Mouse (Mus musculus): ENCODE data around the gene Rpl36-ps4.
"Not testable (repeated sequence)": the region's sequence is repeated elsewhere in the genome, so short reads cannot be mapped to it uniquely, and the experiment has no call there.

Gene Rpl36-ps4

DNA sequence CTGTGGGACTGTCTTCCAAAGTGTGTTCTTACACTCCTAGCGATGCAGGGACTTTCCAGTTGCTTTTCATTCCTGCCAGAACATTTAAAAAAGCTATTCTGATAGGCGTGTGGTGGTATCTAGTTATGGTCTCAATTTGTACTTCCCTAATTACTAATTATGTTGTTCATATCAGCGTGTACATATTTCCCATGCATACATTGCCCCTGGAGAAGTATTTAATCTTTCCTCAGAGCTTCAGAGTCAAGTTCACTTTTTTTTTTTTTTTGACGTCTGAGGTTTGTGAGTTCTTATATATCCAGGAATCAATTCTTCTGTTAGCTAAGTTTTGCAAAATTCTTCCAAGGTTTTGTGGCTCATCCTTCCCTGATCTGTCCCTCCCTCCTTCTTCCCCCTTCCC lies 15.4 kb downstream of the Rpl36-ps4 start:
- DNase-seq (ENCODE audit: low read depth in 2 of 2, low spot score in 2 of 2), result no peak

DNA sequence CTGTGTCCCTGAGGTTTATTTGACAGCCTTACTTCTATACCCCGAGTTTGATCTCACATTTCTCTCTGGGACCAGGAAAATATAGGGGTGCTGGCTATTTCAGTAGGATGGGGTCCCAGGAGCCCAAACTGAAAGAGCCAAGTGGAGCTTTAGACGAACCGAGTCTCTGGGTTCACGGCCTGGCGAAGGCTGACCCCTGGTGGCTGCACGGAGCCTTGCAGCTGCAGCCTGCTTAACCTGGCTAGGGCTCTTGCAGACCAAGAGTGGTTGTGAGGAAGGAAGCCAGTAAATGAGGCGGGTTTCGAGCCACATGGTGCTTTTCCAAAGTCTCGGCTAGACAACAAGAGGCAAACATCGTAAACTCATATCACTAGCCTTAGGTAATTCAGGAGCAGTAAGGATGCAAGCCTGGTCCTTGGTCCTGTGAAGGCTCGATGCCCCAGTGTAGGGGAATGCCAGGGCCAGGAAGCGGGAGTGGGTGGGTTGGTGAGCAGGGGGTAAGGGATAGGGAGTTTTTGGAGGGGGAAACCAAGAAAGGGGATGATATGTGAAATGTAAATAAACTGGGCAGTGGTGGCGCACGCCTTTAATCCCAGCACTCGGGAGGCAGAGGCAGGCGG lies 28.3 kb downstream of the Rpl36-ps4 start:
- DNase-seq (ENCODE audit: low read depth in 2 of 2, low spot score in 2 of 2), result peak; percentile 64 to 68

DNA sequence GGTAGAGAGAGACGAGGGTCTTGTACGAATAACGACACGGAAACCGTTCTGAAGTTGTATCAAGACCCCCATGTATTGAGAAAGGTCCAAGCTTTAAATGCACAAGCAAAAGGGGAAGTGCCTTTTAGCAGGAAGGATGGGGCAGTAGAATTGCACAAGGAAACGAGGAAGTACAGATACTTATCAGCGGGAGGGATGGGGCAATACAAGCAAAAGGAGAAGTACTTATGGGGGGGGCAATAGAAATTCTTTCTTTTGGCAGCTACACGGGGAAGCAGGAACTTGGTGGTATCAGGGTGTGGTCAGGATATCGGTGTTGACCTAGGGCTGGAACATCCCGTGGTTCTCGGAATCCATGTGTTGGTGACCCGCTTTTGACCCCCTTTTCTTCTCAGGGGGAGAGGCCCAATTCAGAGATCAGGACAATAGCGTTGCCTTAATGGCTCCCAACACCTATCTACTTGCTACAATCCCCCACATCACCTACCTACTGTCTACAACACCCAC lies 33.9 kb downstream of the Rpl36-ps4 start:
- not testable (repeated sequence) for DNase-seq (ENCODE audit: low read depth in 2 of 2, low spot score in 2 of 2)

DNA sequence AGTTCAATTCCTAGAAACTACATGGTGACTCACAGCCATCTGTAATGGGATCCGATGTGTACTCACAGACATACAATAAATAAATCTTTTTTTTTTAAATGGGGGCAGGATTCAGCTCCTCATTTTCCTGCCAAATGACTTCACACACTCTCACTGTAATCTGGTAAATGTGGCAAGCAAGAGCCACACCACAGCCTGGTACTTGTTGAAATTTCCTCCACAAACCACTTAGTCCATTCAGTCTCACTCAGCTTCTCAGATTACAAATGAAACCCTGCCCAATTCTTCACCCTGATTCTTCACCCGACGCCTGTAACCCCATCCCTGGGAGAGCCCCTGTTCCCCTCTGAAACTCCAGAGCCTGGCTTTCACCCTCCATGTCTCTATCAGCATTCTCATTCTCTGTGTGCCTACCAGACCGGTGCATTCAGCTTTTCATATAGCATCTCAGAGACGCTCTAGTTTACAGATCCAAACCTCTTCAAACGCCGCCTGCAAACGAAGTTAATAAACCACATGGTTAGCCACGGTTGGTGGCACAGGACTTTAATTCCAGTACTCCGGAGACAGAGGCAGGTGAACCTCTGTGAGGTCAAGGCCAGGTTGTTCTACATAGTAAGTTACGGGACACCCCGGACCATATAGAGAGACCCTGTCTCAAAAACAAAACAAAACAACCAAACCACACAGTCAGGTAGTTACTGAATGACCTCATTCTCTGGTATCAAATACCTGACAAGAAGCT lies 36.5 kb downstream of the Rpl36-ps4 start:
- no peak for DNase-seq (ENCODE audit: low read depth in 2 of 2, low spot score in 2 of 2)

DNA sequence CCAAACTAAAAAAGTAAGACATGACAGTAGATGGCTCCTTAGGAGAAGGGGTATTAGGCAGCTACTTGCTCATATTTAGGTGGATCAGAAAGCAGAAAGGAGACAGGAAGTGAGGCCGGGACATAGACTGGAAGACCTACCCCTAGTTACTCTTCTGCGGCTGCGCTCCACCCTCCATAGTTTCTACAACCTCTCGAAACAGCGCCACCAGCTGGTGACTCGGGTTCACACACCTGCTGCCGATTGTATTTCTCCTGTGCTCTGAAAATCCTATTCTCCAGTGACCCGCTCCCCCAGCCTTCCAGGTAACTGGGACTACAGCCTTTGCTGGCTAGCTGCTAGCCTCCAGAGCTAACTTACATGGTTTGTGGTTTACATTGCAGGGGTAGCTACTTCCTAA lies 37.5 kb downstream of the Rpl36-ps4 start:
- peak; percentile 16 to 30 for DNase-seq (ENCODE audit: low read depth in 2 of 2, low spot score in 2 of 2)

DNA sequence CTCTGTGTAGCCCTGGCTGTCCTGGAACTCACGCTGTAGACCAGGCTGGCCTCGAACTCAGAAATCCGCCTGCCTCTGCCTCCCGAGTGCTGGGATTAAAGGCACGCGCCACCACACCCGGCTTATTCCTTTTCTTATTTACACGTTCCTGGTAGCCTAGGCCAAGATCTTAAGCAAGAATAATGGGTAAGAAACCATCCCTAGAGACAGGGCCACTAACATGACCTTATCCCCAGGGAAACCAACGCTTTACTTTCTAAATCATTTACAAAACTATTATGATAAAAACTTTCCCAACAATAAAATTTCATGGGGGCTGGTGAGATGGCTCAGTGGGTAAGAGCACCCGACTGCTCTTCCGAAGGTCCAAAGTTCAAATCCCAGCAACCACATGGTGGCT lies 38.6 kb downstream of the Rpl36-ps4 start:
- not testable (repeated sequence) for DNase-seq (ENCODE audit: low read depth in 2 of 2, low spot score in 2 of 2)

DNA sequence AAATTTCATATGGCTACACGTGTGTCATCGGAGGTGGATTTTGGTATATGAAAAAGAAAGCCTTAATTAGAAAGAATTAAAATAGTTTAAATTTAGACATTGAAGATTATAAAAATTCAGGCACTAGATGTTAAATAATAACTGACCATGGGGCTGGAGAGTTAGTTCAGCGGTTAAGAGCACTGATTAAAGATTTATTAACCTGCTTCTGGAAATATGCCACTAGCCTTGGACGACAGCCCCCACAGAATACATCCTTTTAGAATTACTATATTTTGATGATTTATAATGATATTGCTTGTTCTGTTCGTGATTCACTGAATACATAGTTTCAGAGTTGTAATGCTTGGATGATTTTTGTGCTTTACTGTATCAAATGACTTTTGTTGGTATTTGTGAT lies 39.2 kb downstream of the Rpl36-ps4 start:
- DNase-seq (ENCODE audit: low read depth in 2 of 2, low spot score in 2 of 2), result not testable (repeated sequence)

DNA sequence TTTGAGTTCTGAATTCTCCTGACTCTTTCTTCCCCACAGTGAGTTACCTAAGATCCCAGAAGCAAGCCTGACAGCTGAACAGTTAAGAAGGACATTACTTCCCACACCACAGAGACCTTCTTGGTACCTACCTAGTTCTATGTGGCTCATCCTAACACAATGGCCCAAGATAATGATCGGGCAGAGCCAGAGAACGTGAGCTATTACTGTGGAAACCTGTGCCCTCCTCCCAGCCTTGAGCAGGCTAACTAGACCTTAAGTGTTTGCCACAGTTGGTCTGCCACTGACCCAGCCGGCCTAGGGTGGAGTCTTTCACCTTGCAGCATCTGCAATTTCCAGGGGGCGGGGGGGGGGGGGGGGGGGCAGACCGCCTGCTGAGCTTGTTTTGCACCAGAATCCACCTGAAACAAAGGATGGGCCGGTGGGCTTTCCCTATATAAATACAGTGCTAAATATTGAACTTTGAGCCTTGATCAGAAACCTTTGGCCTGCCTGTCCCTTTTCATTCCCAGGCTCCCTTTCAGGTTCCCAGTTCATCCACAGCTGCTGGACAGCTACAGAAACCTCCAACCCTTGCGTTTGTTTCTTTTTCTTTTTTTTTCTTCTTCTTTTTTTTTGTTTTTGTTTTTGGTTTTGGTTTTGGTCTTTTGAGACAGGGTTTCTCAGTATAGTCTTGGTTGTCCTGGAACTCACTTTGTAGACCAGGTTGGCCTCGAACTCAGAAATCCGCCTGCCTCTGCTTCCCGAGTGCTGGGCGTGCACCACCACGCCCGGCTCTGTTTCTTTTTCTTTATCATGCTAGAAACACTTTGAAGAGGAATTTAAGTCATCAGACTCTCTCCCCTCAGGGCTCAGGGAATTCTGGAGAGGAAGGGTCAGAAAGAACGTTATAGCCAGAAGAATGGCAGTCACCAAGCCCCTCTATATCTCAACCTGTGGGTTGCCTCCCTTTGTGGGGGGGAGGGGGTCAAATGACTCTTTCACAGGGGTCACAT lies 42.6 kb downstream of the Rpl36-ps4 start:
- no peak for DNase-seq (ENCODE audit: low read depth in 2 of 2, low spot score in 2 of 2)

DNA sequence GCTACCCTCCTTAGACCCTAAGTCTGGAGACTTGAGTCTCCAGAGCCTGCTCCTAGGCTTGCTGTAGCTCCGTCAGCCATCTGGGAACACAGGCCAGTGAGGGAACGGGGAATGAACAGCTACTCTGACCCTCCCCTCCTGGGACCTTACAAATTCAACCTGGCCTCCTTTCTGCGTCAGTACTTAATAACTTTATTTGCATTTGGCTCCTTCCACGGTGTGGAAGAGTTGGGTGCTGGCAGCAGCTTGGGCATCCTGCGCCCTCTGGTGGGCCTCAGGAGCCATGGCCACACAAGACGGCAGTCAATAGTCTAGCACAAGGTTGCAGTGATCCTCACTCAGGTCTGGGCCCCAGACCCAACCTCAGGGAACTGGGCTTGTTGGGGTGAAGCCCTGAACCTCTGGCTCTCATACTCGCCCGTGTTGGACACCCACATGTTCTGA lies 47.7 kb downstream of the Rpl36-ps4 start:
- DNase-seq (ENCODE audit: low read depth in 2 of 2, low spot score in 2 of 2), result not testable (repeated sequence)

All from CD8-positive naive resting alpha-beta T cell, adult 2 months (primary cell).